Comparison of ENCODE assay signal across 12 mouse cellular contexts in genomic region chr2:32160967-32161366, GRCm38 (mm10). TPM values are rescaled to one million over a fixed set of nuclear protein-coding genes. Genes with fewer than 3 reads are reported as not detected.
A peak's percentile ranks its signal among the peaks of the same experiment; 100 is the strongest.
DNase-seq lines count a peak whose midpoint lies in the region; ATAC-seq and TF ChIP-seq lines count a peak whose summit lies in the region.
"Had no signal": no experiment of that assay in that cellular context is flagged by ENCODE, and none has a peak within 500 bp of the region (broad histone marks: within the 10 kb centered on the region; RNA-seq: fewer than 3 reads in every experiment).

No protein-coding gene starts in this region.

- peak; percentile 59 for TF ChIP-seq CTCF in left cerebral cortex, adult 2 months (IDR thresholded peaks at IDR 0.05)
- TF ChIP-seq CTCF in CH12.LX (conservative IDR thresholded peaks at IDR 0.05 in 1 of 2, IDR thresholded peaks at IDR 0.05 in 1 of 2; ENCODE audit: low read depth in 2 of 2, low read length in 2 of 2), result peak; percentile 44 to 69

- in situ Hi-C loops in CH12.LX (cut with MboI; ENCODE audit: low pct_ligation_motif_present, low pct_unique_long_range_greater_than_20kb, low sequenced_read_pairs), result no loop called here

- H3K9me3 ChIP-seq in CH12.LX (replicated peaks; ENCODE audit: low read length), result peaks cover 5% of the 10 kb centered on the region
- H3K9me3 ChIP-seq in neural tube, embryonic 15.5 days (replicated peaks), result no peaks in the 10 kb centered on the region
- H3K9me3 ChIP-seq: intestine, embryonic 15.5 days; liver, embryonic 13.5 days; neural tube, embryonic 12.5 days had no signal

- dilution Hi-C loops in CH12.LX (cut with MboI; ENCODE audit: extremely low pct_ligation_motif_present, extremely low pct_unique_long_range_greater_than_20kb, low sequenced_read_pairs), result no loop called here

- no peaks in the 10 kb centered on the region for H3K27me3 ChIP-seq in CH12.LX (replicated peaks)
- no peaks in the 10 kb centered on the region for H3K27me3 ChIP-seq in neural tube, embryonic 15.5 days (replicated peaks)
- H3K27me3 ChIP-seq: intestine, embryonic 15.5 days; liver, embryonic 13.5 days; neural tube, embryonic 12.5 days had no signal

- no peak overlapping the region for H3K27ac ChIP-seq in left cerebral cortex, adult 2 months
- H3K27ac ChIP-seq in CH12.LX (ENCODE audit: insufficient read depth, low read depth), result peak overlapping the region; percentile 92
- no peak overlapping the region for H3K27ac ChIP-seq in neural tube, embryonic 15.5 days (replicated peaks)
- H3K27ac ChIP-seq: intestine, embryonic 15.5 days; liver, embryonic 13.5 days; neural tube, embryonic 12.5 days had no signal

- peaks cover 42 to 92% of the 10 kb centered on the region in 2 experiments for H3K4me1 ChIP-seq in CH12.LX (ENCODE audit: control insufficient read depth in 1 of 2, insufficient read depth in 2 of 2)
- peaks cover 74% of the 10 kb centered on the region for H3K4me1 ChIP-seq in neural tube, embryonic 15.5 days

- peak; percentile 51 for DNase-seq in adrenal gland, postnatal 14 days
- DNase-seq in adrenal gland, adult 8-10 months, result no peak
- no peak for DNase-seq in left cerebral cortex, adult 2 months (ENCODE audit: extremely low spot score in 1 of 2, low spot score in 2 of 2)
- no peak for DNase-seq in left cerebral cortex, postnatal 36 days (ENCODE audit: low spot score in 2 of 2)
- no peak for DNase-seq in CH12.LX (ENCODE audit: extremely low read depth)
- DNase-seq in induced T-regulatory cell, adult 2 months (ENCODE audit: low read depth), result peak; percentile 82
- DNase-seq in heart, adult 9 months (ENCODE audit: low spot score in 2 of 2), result no peak
- DNase-seq: liver, embryonic 13.5 days had no signal

- no peak for TF ChIP-seq POLR2A in CH12.LX (IDR thresholded peaks at IDR 0.05; ENCODE audit: low read depth, low read length)

- H3K4me2 ChIP-seq in CH12.LX (ENCODE audit: insufficient read depth, low read depth, poor library complexity, severe bottlenecking), result no peak overlapping the region
- no peak overlapping the region for H3K4me2 ChIP-seq in neural tube, embryonic 15.5 days
- H3K4me2 ChIP-seq: intestine, embryonic 15.5 days; liver, embryonic 13.5 days; neural tube, embryonic 12.5 days had no signal

- no peak overlapping the region for H3K4me3 ChIP-seq in left cerebral cortex, adult 2 months
- no peak overlapping the region for H3K4me3 ChIP-seq in CH12.LX (replicated peaks in 1 of 3; ENCODE audit: low read depth in 2 of 3, low read length in 2 of 3, poor library complexity in 1 of 3)
- no peak overlapping the region for H3K4me3 ChIP-seq in neural tube, embryonic 15.5 days (replicated peaks)
- H3K4me3 ChIP-seq: intestine, embryonic 15.5 days; liver, embryonic 13.5 days; neural tube, embryonic 12.5 days had no signal

- TF ChIP-seq RAD21 in CH12.LX (IDR thresholded peaks at IDR 0.05; ENCODE audit: low read depth, low read length), result no peak

- H3K36me3 ChIP-seq in CH12.LX (replicated peaks in 1 of 2; ENCODE audit: control insufficient read depth in 1 of 2, insufficient read depth in 1 of 2, low read length in 1 of 2), result peaks cover 0 to 60% of the 10 kb centered on the region in 2 experiments
- no peaks in the 10 kb centered on the region for H3K36me3 ChIP-seq in neural tube, embryonic 15.5 days
- H3K36me3 ChIP-seq: intestine, embryonic 15.5 days had no signal

- no peak for TF ChIP-seq EP300 in CH12.LX (IDR thresholded peaks at IDR 0.05; ENCODE audit: low read length)

- intact Hi-C loops in left cerebral cortex, adult 2 months (cut with DNase I), result no loop called here
- intact Hi-C loops in left cerebral cortex, postnatal 36 days (cut with DNase I), result no loop called here

- ATAC-seq in neural tube, embryonic 15.5 days (ENCODE audit: low FRiP score), result no peak
- ATAC-seq: activated CD4-positive, CD25-positive, alpha-beta regulatory T cell, adult 4 months; intestine, embryonic 15.5 days had no signal

- WGBS in neural tube, embryonic 15.5 days, result 80% methylated on average over 5 of the region's 5 CpGs

- H3K79me2 ChIP-seq in CH12.LX (replicated peaks; ENCODE audit: control insufficient read depth, extremely low read depth, insufficient read depth, poor library complexity, severe bottlenecking), result peaks cover 98% of the 10 kb centered on the region

- H3K9ac ChIP-seq in CH12.LX (ENCODE audit: insufficient read depth, low read depth), result no peak overlapping the region
- no peak overlapping the region for H3K9ac ChIP-seq in neural tube, embryonic 15.5 days (replicated peaks)
- H3K9ac ChIP-seq: intestine, embryonic 15.5 days; liver, embryonic 13.5 days; neural tube, embryonic 12.5 days had no signal

TF ChIP-seq in CH12.LX, 34 proteins besides CTCF, POLR2A, EP300 and RAD21:
- TF ChIP-seq ZNF384 (IDR thresholded peaks at IDR 0.05; ENCODE audit: low read depth, low read length) (peak; percentile 55; the same call in 1 of the 2 replicates), JUND (conservative IDR thresholded peaks at IDR 0.05; ENCODE audit: low read depth, low read length) (no peak), CHD1 (IDR thresholded peaks at IDR 0.05; ENCODE audit: low read depth, low read length) (0 out of 2 replicates have a peak, but pooled peaks have one; percentile 7), RCOR1 (conservative IDR thresholded peaks at IDR 0.05; ENCODE audit: low read depth, low read length) (no peak)

RNA-seq across cellular contexts. Expression of gene Prrc2b, which starts 10.1 kb away (rescaled TPM):
- total RNA-seq in adrenal gland, postnatal 14 days (2021), result 86.4 and 91.3 TPM in 2 replicates
- 100 to 1,000 TPM; 140 to 182 (median 166) TPM for total RNA-seq in adrenal gland, adult 8-10 months (2022)
- total RNA-seq in left cerebral cortex, adult 2 months (2021), result 100 to 1,000 TPM; 268 to 280 TPM
- total RNA-seq in left cerebral cortex, postnatal 36 days (2021), result 100 to 1,000 TPM; 257 to 259 TPM
- total RNA-seq in CH12.LX (2012; rRNA removed) (34.3 and 42.2 TPM in 2 replicates), CH12.LX (2014; rRNA removed) (7.6 TPM in 2 replicates)
- polyA plus RNA-seq in CH12.LX (2012; ENCODE audit: insufficient read length, low read depth), result 54.7 and 59.9 TPM in 2 replicates
- polyA plus RNA-seq in neural tube, embryonic 15.5 days (2015; fragmentation: Nextera tagmentation; extraction: Ambion mirVana), result 56.6 and 59.9 TPM in 2 replicates

Comparison
In these comparisons a context has a peak if more than half of its experiments do, and no peak if none do; other contexts are left out.
1. DNase-seq: peak in adrenal gland, postnatal 14 days (single experiment) and induced T-regulatory cell, adult 2 months (single experiment); none in adrenal gland, adult 8-10 months (single experiment), left cerebral cortex, adult 2 months (0 of 2), left cerebral cortex, postnatal 36 days (0 of 2), CH12.LX (single experiment) and heart, adult 9 months (0 of 2).